Mouse (Mus musculus): ENCODE results near the gene Chd2. TPM values are rescaled to one million over a fixed set of nuclear protein-coding genes. Genes with fewer than 3 reads are reported as not detected.

The Chd2 gene
- total and polyA plus RNA-seq, 3 experiments: 32.9 to 43.3 (median 38.1) TPM

DNA sequence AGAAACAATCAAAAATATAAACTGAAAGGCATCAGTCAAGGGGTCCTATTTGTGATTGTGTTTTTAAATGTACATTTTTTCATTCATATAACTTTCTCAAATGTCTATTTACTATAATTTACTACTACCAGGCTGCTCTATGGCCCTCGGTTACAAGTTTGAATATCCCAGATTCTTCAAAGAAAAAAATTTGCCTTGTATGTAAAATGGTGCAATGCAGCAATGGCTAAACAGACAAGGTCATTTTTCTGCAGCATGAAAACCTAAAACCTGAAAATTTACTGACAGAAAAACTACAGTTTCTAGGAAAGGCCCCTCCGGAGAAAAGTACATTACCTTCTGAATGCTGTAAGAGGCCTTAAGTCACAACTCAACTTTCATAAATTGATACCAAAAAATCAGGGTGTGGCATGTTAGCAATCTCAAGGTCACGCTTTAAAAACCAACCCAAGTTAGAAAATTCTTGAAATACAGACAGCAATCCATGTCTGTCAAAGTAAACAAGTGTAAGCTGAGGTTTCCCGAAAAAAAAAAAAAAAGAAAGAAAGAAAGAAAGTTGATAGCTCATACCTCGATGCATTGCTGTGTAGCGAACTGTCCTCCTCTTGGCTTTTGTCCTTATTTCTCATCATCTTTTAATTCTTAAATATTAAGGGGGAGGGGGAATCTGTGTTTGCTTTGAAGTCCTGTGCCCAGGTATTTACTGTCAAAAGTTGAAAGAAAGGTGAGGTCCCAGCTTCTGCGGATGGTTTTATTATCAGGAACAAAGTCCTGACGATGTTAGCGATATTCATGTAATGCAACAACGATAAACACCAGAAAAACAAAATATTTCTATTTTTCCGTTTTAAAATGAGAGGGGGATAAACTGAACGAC is 1.2 kb downstream of the Chd2 start:
- no peak for TF ChIP-seq EP300 (IDR thresholded peaks at IDR 0.05; ENCODE audit: insufficient read depth, low read depth, low read length)
- no peak for TF ChIP-seq POLR2A (IDR thresholded peaks at IDR 0.05; ENCODE audit: insufficient read depth, low read depth, low read length)
- TF ChIP-seq CTCF (IDR thresholded peaks at IDR 0.05): no peak
- intact Hi-C loops (cut with DNase I): loop anchor here (1.0 kb wide), 2 partner anchors 17 to 54 kb away; no protein-coding TSS in a partner anchor
- Histone ChIP-seq H3K27ac (peak overlapping the region; percentile 98), H3K9ac (ENCODE audit: low read depth, low read length) (peak overlapping the region; percentile 84), H3K4me3 (peak overlapping the region; percentile 75), H3K27me3 (ENCODE audit: control insufficient read depth, insufficient read depth, low read length) (no peaks in the 10 kb centered on the region), H3K4me1 (ENCODE audit: control insufficient read depth, insufficient read depth, low read length) (peaks cover 12% of the 10 kb centered on the region), H3K36me3 (ENCODE audit: control insufficient read depth, insufficient read depth, low read length) (peaks cover 37% of the 10 kb centered on the region), H3K79me2 (replicated peaks; ENCODE audit: control insufficient read depth, insufficient read depth, low read length) (peaks cover 5% of the 10 kb centered on the region; the same call in 1 of the 2 replicates)
- WGBS: 1% methylated on average over 12 of the region's 12 CpGs
- peak in 1 of 2 experiments; percentile 3 for DNase-seq

DNA sequence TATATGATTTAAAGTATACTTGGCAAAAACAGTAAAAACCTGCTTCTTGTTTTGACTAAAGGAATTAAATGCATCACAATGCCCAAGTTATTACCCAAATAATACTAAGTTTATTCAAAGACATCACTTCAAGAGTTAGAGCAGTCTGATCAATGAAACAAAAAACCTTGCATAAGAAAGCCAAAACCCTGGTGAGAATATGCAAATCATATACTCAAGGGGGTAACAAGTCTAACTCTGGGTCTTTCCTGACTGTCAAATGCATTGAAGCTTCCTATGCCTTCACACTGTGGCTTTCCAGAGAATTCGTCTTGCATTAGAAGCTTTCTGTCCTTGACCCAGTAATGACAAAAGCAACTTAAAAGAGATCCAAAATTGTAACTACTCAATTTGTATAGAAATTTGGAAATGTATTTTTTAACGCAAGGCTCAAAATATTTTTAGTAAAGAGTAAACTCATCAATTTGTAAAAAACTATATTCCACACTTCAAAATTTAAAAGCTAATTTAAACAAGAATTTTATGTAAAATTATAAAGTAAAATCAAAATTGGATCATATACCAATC is 2.4 kb downstream of the Chd2 start:
- peaks cover 5% of the 10 kb centered on the region; the same call in 1 of the 2 replicates for H3K79me2 ChIP-seq (replicated peaks; ENCODE audit: control insufficient read depth, insufficient read depth, low read length)
- peaks cover 40% of the 10 kb centered on the region for H3K36me3 ChIP-seq (ENCODE audit: control insufficient read depth, insufficient read depth, low read length)
- peak overlapping the region; percentile 75 for H3K4me3 ChIP-seq
- H3K4me1 ChIP-seq (ENCODE audit: control insufficient read depth, insufficient read depth, low read length): peaks cover 3% of the 10 kb centered on the region
- intact Hi-C loops (cut with DNase I): loop anchor here (10.0 kb wide), 1 partner anchor 206 kb away; the partner anchor contains the start of gene Fam174b
- no peak for DNase-seq
- H3K9ac ChIP-seq (ENCODE audit: low read depth, low read length): peak overlapping the region; percentile 70; the same call in 1 of the 2 replicates
- H3K27ac ChIP-seq: peak overlapping the region; percentile 98
- WGBS: 6% methylated on average over 2 of the region's 2 CpGs
- TF ChIP-seq POLR2A (IDR thresholded peaks at IDR 0.05; ENCODE audit: insufficient read depth, low read depth, low read length) (no peak), EP300 (IDR thresholded peaks at IDR 0.05; ENCODE audit: insufficient read depth, low read depth, low read length) (no peak), CTCF (IDR thresholded peaks at IDR 0.05) (no peak)
- H3K27me3 ChIP-seq (ENCODE audit: control insufficient read depth, insufficient read depth, low read length): no peaks in the 10 kb centered on the region

GRCm38 (mm10) chr7:73538424-73539079 is 3.1 kb downstream of the Chd2 start:
- peaks cover 44% of the 10 kb centered on the region for H3K36me3 ChIP-seq (ENCODE audit: control insufficient read depth, insufficient read depth, low read length)
- intact Hi-C loops (cut with DNase I): loop anchor here (1.0 to 10.0 kb wide), 2 partner anchors 80 to 206 kb away; partner anchors contain the start of gene Fam174b
- DNase-seq: no peak
- under 1% methylated on average over 4 of the region's 4 CpGs for WGBS
- H3K4me3 ChIP-seq: peak overlapping the region; percentile 75
- H3K27me3 ChIP-seq (ENCODE audit: control insufficient read depth, insufficient read depth, low read length): no peaks in the 10 kb centered on the region
- H3K4me1 ChIP-seq (ENCODE audit: control insufficient read depth, insufficient read depth, low read length): peaks cover 8% of the 10 kb centered on the region
- TF ChIP-seq CTCF (IDR thresholded peaks at IDR 0.05) (peak; percentile 22), EP300 (IDR thresholded peaks at IDR 0.05; ENCODE audit: insufficient read depth, low read depth, low read length) (no peak)
- H3K9ac ChIP-seq (ENCODE audit: low read depth, low read length): peak overlapping the region; percentile 38; the same call in 1 of the 2 replicates
- H3K27ac ChIP-seq: peak overlapping the region; percentile 98
- peaks cover 6% of the 10 kb centered on the region for H3K79me2 ChIP-seq (replicated peaks; ENCODE audit: control insufficient read depth, insufficient read depth, low read length)

DNA sequence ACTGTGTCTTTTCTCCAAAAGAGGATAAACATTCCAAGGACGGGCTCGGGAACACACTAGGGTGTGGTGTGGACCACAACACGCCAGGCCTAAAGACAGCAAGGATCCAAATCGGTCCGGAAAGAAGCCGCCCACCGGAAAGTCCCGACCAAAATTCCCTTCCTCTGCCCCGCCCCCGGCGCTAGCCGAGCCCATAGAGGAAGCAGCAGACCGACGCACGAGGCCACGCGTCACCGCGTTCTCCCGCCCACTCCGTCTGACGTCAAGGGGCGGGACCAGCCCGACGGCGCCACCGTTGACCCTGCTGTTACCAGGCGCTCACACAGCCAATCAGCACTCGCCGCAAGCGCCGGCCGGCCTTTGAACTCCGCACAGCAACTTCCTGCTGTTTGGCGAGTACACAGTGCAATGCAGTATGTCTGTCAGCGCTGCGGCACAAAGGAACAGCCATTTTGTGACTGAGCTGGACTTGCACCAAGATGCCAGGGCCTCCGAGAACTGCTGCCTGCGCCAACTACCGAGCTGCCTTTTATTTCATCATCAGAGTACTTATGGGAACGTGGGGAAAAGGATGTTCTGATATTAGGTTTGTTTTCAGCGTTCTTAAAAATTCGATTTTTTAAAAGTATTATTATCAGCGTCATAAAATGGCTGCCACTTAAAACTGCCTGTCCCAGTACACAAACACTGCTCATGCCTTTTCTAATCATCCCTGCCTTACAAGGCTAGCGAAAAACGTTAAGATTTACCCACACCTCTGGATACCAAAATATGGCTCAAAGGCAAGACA is 3.8 kb downstream of the Chd2 start:
- TF ChIP-seq EP300 (IDR thresholded peaks at IDR 0.05; ENCODE audit: insufficient read depth, low read depth, low read length): peak; percentile 94
- no peak for TF ChIP-seq CTCF (IDR thresholded peaks at IDR 0.05)
- peak; percentile 93 for TF ChIP-seq POLR2A (IDR thresholded peaks at IDR 0.05; ENCODE audit: insufficient read depth, low read depth, low read length)
- under 1% methylated on average over 46 of the region's 46 CpGs for WGBS
- Histone ChIP-seq H3K4me1 (ENCODE audit: control insufficient read depth, insufficient read depth, low read length) (peaks cover 9% of the 10 kb centered on the region), H3K79me2 (replicated peaks; ENCODE audit: control insufficient read depth, insufficient read depth, low read length) (peaks cover 8% of the 10 kb centered on the region), H3K27ac (peak overlapping the region; percentile 98), H3K36me3 (ENCODE audit: control insufficient read depth, insufficient read depth, low read length) (peaks cover 47% of the 10 kb centered on the region), H3K4me3 (peak overlapping the region; percentile 75), H3K27me3 (ENCODE audit: control insufficient read depth, insufficient read depth, low read length) (no peaks in the 10 kb centered on the region), H3K9ac (ENCODE audit: low read depth, low read length) (peak overlapping the region; percentile 47)
- peak; percentile 100 for DNase-seq
- intact Hi-C loops (cut with DNase I): loop anchor here (1.0 to 10.0 kb wide), 2 partner anchors 80 to 207 kb away; partner anchors contain the start of gene Fam174b

DNA sequence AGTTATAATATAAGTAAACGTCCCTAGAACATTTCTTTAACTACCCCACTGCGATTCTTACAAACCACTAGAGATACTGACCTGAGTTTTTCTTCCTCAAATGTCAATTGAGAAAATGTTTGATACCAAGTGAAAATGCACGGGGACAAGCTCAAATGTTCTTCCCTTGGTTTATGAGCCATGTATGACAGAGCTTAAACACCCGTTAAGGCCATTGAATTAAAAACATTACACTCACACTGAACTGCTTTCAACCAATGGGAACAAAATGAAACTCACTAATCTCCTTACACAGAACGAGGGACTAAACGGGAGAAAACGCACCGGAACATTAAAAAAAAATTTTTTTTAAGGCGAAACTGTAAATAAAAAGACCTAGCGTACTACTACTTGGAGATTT is 4.4 kb downstream of the Chd2 start:
- Histone ChIP-seq H3K4me1 (ENCODE audit: control insufficient read depth, insufficient read depth, low read length) (peaks cover 10% of the 10 kb centered on the region), H3K27ac (peak overlapping the region; percentile 80), H3K79me2 (replicated peaks; ENCODE audit: control insufficient read depth, insufficient read depth, low read length) (peaks cover 8% of the 10 kb centered on the region), H3K4me3 (peak overlapping the region; percentile 63), H3K27me3 (ENCODE audit: control insufficient read depth, insufficient read depth, low read length) (no peaks in the 10 kb centered on the region), H3K9ac (ENCODE audit: low read depth, low read length) (peak overlapping the region; percentile 44; the same call in 1 of the 2 replicates), H3K36me3 (ENCODE audit: control insufficient read depth, insufficient read depth, low read length) (peaks cover 43% of the 10 kb centered on the region)
- intact Hi-C loops (cut with DNase I): loop anchor here (10.0 kb wide), 1 partner anchor 208 kb away; the partner anchor contains the start of gene Fam174b
- WGBS: 2% methylated on average over 10 of the region's 10 CpGs
- TF ChIP-seq EP300 (IDR thresholded peaks at IDR 0.05; ENCODE audit: insufficient read depth, low read depth, low read length) (no peak), POLR2A (IDR thresholded peaks at IDR 0.05; ENCODE audit: insufficient read depth, low read depth, low read length) (no peak), CTCF (IDR thresholded peaks at IDR 0.05) (no peak)
- no peak for DNase-seq

Data from heart, adult 2 months (tissue).